Mouse (Mus musculus): ENCODE data around the gene Fam174a. TPM values are rescaled to one million over a fixed set of nuclear protein-coding genes. Genes with fewer than 3 reads are reported as not detected.
A peak's percentile ranks its signal among the peaks of the same experiment; 100 is the strongest.

The Fam174a gene
- total and polyA plus RNA-seq, 3 experiments = 16.7 to 19.0 TPM; not detected in 1

DNA sequence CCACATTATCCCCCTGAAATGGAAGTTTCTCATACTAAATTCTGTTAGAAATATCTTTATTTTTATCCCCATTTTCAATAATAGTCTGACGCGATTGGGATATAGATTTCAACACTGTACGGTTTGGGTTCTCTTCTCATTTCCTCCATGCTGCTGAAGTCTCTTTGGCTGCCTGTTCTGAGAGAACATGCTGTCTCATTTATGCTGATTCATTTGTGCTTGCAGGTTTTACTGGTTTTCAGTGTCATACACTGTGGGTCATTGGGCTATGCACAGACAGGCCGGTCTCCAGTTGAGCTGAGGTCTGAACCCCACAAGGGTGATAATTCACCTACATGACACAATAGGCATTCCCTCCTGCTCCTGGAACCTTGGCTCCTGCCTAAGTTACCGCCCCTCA lies 5.1 kb upstream of the Fam174a start:
- Histone ChIP-seq H3K9me3 (replicated peaks; ENCODE audit: insufficient read depth, low read length) (no peaks in the 10 kb centered on the region), H3K36me3 (ENCODE audit: control insufficient read depth in 1 of 2, insufficient read depth in 2 of 2, low read length in 2 of 2) (peaks cover 0 to 5% of the 10 kb centered on the region in 2 experiments; a peak in 2 of 4 replicates), H3K9ac (ENCODE audit: control insufficient read depth, low read depth, low read length, poor library complexity, severe bottlenecking) (no peak overlapping the region), H3K27ac (ENCODE audit: control insufficient read depth, low read depth, low read length) (no peak overlapping the region), H3K79me2 (ENCODE audit: control insufficient read depth, insufficient read depth, low read length, poor library complexity) (no peaks in the 10 kb centered on the region; the same call in 1 of the 2 replicates), H3K4me3 (ENCODE audit: control insufficient read depth in 1 of 2, insufficient read depth in 1 of 2, low read depth in 2 of 2, low read length in 2 of 2) (no peak overlapping the region), H3K27me3 (ENCODE audit: control insufficient read depth in 1 of 2, insufficient read depth in 2 of 2, low read length in 2 of 2) (no peaks in the 10 kb centered on the region), H3K4me1 (ENCODE audit: control insufficient read depth in 1 of 2, insufficient read depth in 2 of 2, low read length in 2 of 2) (0 out of 4 replicates have a peak, but pooled peaks cover 0 to 2% of the 10 kb centered on the region in 2 experiments)
- DNase-seq (ENCODE audit: low read depth, low spot score) = no peak
- TF ChIP-seq RCOR1 (IDR thresholded peaks at IDR 0.05; ENCODE audit: low read depth, low read length) (no peak), MYC (IDR thresholded peaks at IDR 0.05; ENCODE audit: low read depth, low read length) (no peak), JUND (IDR thresholded peaks at IDR 0.05; ENCODE audit: low read depth, low read length) (no peak), MAZ (IDR thresholded peaks at IDR 0.05; ENCODE audit: low read depth, low read length) (no peak), E2F4 (IDR thresholded peaks at IDR 0.05; ENCODE audit: borderline replicate concordance, low read depth, low read length) (no peak), TCF12 (IDR thresholded peaks at IDR 0.05; ENCODE audit: low read depth, low read length) (no peak), NRF1 (IDR thresholded peaks at IDR 0.05; ENCODE audit: insufficient read depth, low read depth, low read length, poor library complexity, severe bottlenecking) (no peak), USF1 (IDR thresholded peaks at IDR 0.05; ENCODE audit: low read depth, low read length) (no peak)

DNA sequence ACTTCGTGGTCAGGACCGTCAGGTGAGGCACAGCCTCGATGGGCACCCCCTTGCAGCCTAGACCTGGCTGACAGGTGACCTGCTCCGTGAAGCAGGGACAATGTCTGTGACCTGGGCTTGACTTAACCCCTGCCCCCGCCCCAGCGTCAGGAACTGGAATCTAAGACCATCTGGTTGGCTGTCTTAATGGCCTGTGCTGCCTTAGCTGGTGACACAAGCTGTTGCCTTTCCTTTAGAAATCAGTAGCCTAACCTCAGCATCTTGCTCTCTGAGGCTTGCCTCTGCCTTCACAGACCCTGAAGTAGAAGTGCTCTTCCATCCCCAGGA lies 769 bp downstream of the Fam174a start:
- peak; percentile 65 for DNase-seq (ENCODE audit: low read depth, low spot score)
- no peak overlapping the region for H3K27ac ChIP-seq (ENCODE audit: control insufficient read depth, low read depth, low read length)
- H3K9ac ChIP-seq (ENCODE audit: control insufficient read depth, low read depth, low read length, poor library complexity, severe bottlenecking) = peak overlapping the region; percentile 96
- peaks cover 14% of the 10 kb centered on the region for H3K79me2 ChIP-seq (ENCODE audit: control insufficient read depth, insufficient read depth, low read length, poor library complexity)
- peaks cover 6 to 9% of the 10 kb centered on the region in 2 experiments for H3K4me1 ChIP-seq (ENCODE audit: control insufficient read depth in 1 of 2, insufficient read depth in 2 of 2, low read length in 2 of 2)
- H3K4me3 ChIP-seq (ENCODE audit: control insufficient read depth in 1 of 2, insufficient read depth in 1 of 2, low read depth in 2 of 2, low read length in 2 of 2) = peak overlapping the region; percentile 66 to 94
- TF ChIP-seq MYC (IDR thresholded peaks at IDR 0.05; ENCODE audit: low read depth, low read length) = 0 out of 2 replicates have a peak, but pooled peaks have one; percentile 10
- no peak for TF ChIP-seq POLR2A (IDR thresholded peaks at IDR 0.05; ENCODE audit: control insufficient read depth in 1 of 2, insufficient read depth in 1 of 2, low read depth in 1 of 2, low read length in 2 of 2, poor library complexity in 1 of 2)
- TF ChIP-seq ZC3H11A (IDR thresholded peaks at IDR 0.05; ENCODE audit: low read depth, low read length) = no peak
- TF ChIP-seq CTCF (IDR thresholded peaks at IDR 0.05 in 2 of 3, conservative IDR thresholded peaks at IDR 0.05 in 1 of 3; ENCODE audit: control insufficient read depth in 1 of 3, insufficient read depth in 1 of 3, low read depth in 2 of 3, low read length in 3 of 3, poor library complexity in 1 of 3, severe bottlenecking in 1 of 3) = no peak
- TF ChIP-seq MAFK (IDR thresholded peaks at IDR 0.05; ENCODE audit: borderline replicate concordance, low read depth, low read length) = no peak
- TF ChIP-seq MAX (IDR thresholded peaks at IDR 0.05; ENCODE audit: low read length) = no peak
- TF ChIP-seq CHD2 (IDR thresholded peaks at IDR 0.05; ENCODE audit: low read length) = no peak
- 0 out of 2 replicates have a peak, but pooled peaks have one; percentile 17 for TF ChIP-seq MAZ (IDR thresholded peaks at IDR 0.05; ENCODE audit: low read depth, low read length)
- no peak for TF ChIP-seq MEF2A (IDR thresholded peaks at IDR 0.05; ENCODE audit: extremely low read depth, insufficient replicate concordance, low read depth, low read length, poor library complexity, severe bottlenecking)
- TF ChIP-seq TAL1 (IDR thresholded peaks at IDR 0.05; ENCODE audit: low read length) = no peak
- peaks cover 0 to 14% of the 10 kb centered on the region in 2 experiments; a peak in 2 of 4 replicates for H3K36me3 ChIP-seq (ENCODE audit: control insufficient read depth in 1 of 2, insufficient read depth in 2 of 2, low read length in 2 of 2)
- no peaks in the 10 kb centered on the region for H3K9me3 ChIP-seq (replicated peaks; ENCODE audit: insufficient read depth, low read length)
- H3K27me3 ChIP-seq (ENCODE audit: control insufficient read depth in 1 of 2, insufficient read depth in 2 of 2, low read length in 2 of 2) = no peaks in the 10 kb centered on the region

Data from MEL (cell line).